Mouse (Mus musculus): ENCODE measurements around the gene D8Ertd738e. TPM values are rescaled to one million over a fixed set of nuclear protein-coding genes. Genes with fewer than 3 reads are reported as not detected.

The D8Ertd738e gene
- polyA plus RNA-seq, 1 experiment from 2014 or later = 388 TPM

DNA sequence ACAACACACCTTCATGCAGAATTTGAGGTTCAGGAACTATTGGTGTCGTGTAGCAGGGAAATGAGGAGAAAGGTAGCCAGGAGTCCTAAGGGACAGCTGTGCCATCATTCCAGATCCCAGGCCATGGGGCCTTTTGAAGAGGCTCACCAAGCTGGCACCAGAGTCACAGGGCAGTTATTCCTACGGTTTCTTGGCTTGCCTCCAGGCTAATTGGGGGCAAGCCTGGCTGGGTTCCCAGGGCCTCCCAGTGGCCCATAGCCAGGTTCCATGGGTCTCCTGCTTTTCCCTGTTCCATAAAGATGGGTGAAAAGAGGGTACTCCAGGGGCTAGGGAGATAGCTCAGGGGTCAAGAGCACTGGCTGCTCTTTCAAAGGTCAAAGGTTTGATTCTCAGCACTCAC is 7.7 kb downstream of the D8Ertd738e start:
- H3K4me1 ChIP-seq (ENCODE audit: control insufficient read depth, insufficient read depth, low read length) = no peaks in the 10 kb centered on the region
- no peak for ATAC-seq (ENCODE audit: low FRiP score, low TSS enrichment)

DNA sequence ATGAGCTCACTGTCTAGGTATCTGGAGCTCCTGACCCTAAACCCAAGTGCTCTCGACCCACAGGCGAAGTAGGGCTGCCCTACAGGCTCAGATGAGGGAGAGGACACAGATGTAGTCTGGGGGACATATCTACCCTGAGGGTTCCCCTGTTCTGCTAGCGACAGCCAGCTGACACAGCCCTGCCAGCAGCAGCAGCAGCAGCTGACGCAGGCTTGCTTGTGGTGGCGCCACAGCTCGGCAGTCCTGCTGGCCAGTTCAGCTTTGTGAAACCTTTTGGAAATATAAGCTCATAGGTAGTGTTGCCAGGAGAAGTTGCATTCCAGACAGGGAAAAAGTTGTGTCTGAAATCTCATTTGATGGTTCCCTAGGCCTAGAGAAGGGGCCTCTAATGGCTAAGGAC is 8.4 kb downstream of the D8Ertd738e start:
- Histone ChIP-seq H3K4me1 (ENCODE audit: control insufficient read depth, insufficient read depth, low read length) (peaks cover under 1% of the 10 kb centered on the region), H3K27ac (ENCODE audit: low read depth, low read length) (peak overlapping the region; percentile 30; the same call in 1 of the 2 replicates), H3K4me3 (ENCODE audit: low read length) (no peak overlapping the region), H3K27me3 (ENCODE audit: control insufficient read depth, insufficient read depth, low read length) (no peaks in the 10 kb centered on the region), H3K9ac (ENCODE audit: low read depth, low read length) (no peak overlapping the region), H3K36me3 (ENCODE audit: control insufficient read depth, insufficient read depth, low read length) (peaks cover 22% of the 10 kb centered on the region), H3K4me2 (replicated peaks; ENCODE audit: low read depth, low read length) (no peak overlapping the region), H3K9me3 (ENCODE audit: control insufficient read depth, low read length) (no peaks in the 10 kb centered on the region)
- no peak for ATAC-seq (ENCODE audit: low FRiP score, low TSS enrichment)
- WGBS = 59% methylated on average over 6 of the region's 6 CpGs

More for the DNA sequence above, 7.7 kb downstream of the D8Ertd738e start:
- Histone ChIP-seq H3K4me2 (replicated peaks; ENCODE audit: low read depth, low read length) (no peak overlapping the region), H3K36me3 (ENCODE audit: control insufficient read depth, insufficient read depth, low read length) (peaks cover 29% of the 10 kb centered on the region), H3K27ac (ENCODE audit: low read depth, low read length) (no peak overlapping the region), H3K27me3 (ENCODE audit: control insufficient read depth, insufficient read depth, low read length) (no peaks in the 10 kb centered on the region), H3K9ac (ENCODE audit: low read depth, low read length) (no peak overlapping the region), H3K9me3 (ENCODE audit: control insufficient read depth, low read length) (no peaks in the 10 kb centered on the region), H3K4me3 (ENCODE audit: low read length) (no peak overlapping the region)
- 74% methylated on average over 2 of the region's 2 CpGs for WGBS

- peak overlapping the region; percentile 94 for H3K4me3 ChIP-seq (ENCODE audit: low read length)
- 12% methylated on average over 19 of the region's 19 CpGs for WGBS
- no peaks in the 10 kb centered on the region for H3K9me3 ChIP-seq (ENCODE audit: control insufficient read depth, low read length)
- peaks cover 12% of the 10 kb centered on the region for H3K4me1 ChIP-seq (ENCODE audit: control insufficient read depth, insufficient read depth, low read length)
- peak overlapping the region; percentile 71 for H3K27ac ChIP-seq (ENCODE audit: low read depth, low read length)
- ATAC-seq (ENCODE audit: low FRiP score, low TSS enrichment) = peak; percentile 0; the same call in 1 of the 2 replicates
- H3K9ac ChIP-seq (ENCODE audit: low read depth, low read length) = peak overlapping the region; percentile 52
- H3K27me3 ChIP-seq (ENCODE audit: control insufficient read depth, insufficient read depth, low read length) = no peaks in the 10 kb centered on the region
- peak overlapping the region; percentile 53 for H3K4me2 ChIP-seq (replicated peaks; ENCODE audit: low read depth, low read length)
- H3K36me3 ChIP-seq (ENCODE audit: control insufficient read depth, insufficient read depth, low read length) = peaks cover 14% of the 10 kb centered on the region; the same call in 1 of the 2 replicates
Observed at GRCm38 (mm10) chr8:84237542-84238229, 11.8 kb downstream of the D8Ertd738e start.

DNA sequence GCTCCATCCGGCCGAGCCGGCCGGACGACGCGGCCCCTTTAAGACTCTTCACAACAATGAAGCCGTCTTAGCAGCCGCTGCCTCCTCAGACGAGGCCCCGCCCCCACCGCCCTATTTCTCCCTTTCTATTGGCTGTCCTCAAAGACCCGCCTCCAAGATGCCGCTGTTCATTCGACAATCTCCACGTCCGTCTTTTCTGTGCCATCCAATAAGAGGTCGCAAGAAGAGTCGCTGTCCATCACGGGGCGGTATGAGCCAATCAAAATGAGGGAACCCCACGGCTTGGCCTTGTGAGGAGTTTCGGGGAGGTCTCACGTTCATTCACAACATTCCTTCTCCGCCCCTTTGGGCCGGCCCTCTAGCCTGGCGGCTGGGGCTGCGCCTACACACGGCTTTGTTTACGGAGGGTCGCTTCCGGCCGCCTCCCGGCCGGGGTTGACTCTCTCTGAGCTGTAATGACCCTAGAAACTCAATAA is 12.5 kb downstream of the D8Ertd738e start, which contains the start of gene Zswim4:
Zswim4 (minus strand) TSS at position 58 of the 476 bp plus-strand sequence.
- WGBS = under 1% methylated on average over 35 of the region's 35 CpGs
- H3K4me2 ChIP-seq (replicated peaks; ENCODE audit: low read depth, low read length) = peak within 1 kb of the TSS; percentile 83
- peaks cover 12% of the 10 kb centered on the region for H3K4me1 ChIP-seq (ENCODE audit: control insufficient read depth, insufficient read depth, low read length)

GRCm38 (mm10) chr8:84236410-84236997 is 13.0 kb downstream of the D8Ertd738e start:
- WGBS = 1% methylated on average over 19 of the region's 30 CpGs
- H3K9me3 ChIP-seq (ENCODE audit: control insufficient read depth, low read length) = no peaks in the 10 kb centered on the region

More for the DNA sequence above, 12.5 kb downstream of the D8Ertd738e start, which contains the start of gene Zswim4:
- no peaks in the 10 kb centered on the region for H3K27me3 ChIP-seq (ENCODE audit: control insufficient read depth, insufficient read depth, low read length)
- ATAC-seq (ENCODE audit: low FRiP score, low TSS enrichment) = peak; percentile 98
- peak within 1 kb of the TSS; percentile 94 for H3K9ac ChIP-seq (ENCODE audit: low read depth, low read length)
- peaks cover 18% of the 10 kb centered on the region; the same call in 1 of the 2 replicates for H3K36me3 ChIP-seq (ENCODE audit: control insufficient read depth, insufficient read depth, low read length)
- H3K9me3 ChIP-seq (ENCODE audit: control insufficient read depth, low read length) = no peaks in the 10 kb centered on the region
- peak within 1 kb of the TSS; percentile 94 for H3K4me3 ChIP-seq (ENCODE audit: low read length)
- H3K27ac ChIP-seq (ENCODE audit: low read depth, low read length) = peak within 1 kb of the TSS; percentile 71

GRCm38 (mm10) chr8:84235746-84236409 is 13.6 kb downstream of the D8Ertd738e start:
- peaks cover 30% of the 10 kb centered on the region for H3K36me3 ChIP-seq (ENCODE audit: control insufficient read depth, insufficient read depth, low read length)
- peaks cover 12% of the 10 kb centered on the region for H3K4me1 ChIP-seq (ENCODE audit: control insufficient read depth, insufficient read depth, low read length)
- no peaks in the 10 kb centered on the region for H3K27me3 ChIP-seq (ENCODE audit: control insufficient read depth, insufficient read depth, low read length)
- no peak for ATAC-seq (ENCODE audit: low FRiP score, low TSS enrichment)
- H3K27ac ChIP-seq (ENCODE audit: low read depth, low read length) = peak overlapping the region; percentile 69; the same call in 1 of the 2 replicates
- WGBS = 11% methylated on average over 10 of the region's 10 CpGs
- peak overlapping the region; percentile 94 for H3K9ac ChIP-seq (ENCODE audit: low read depth, low read length)
- peak overlapping the region; percentile 94 for H3K4me3 ChIP-seq (ENCODE audit: low read length)
- peak overlapping the region; percentile 83 for H3K4me2 ChIP-seq (replicated peaks; ENCODE audit: low read depth, low read length)
- no peaks in the 10 kb centered on the region for H3K9me3 ChIP-seq (ENCODE audit: control insufficient read depth, low read length)

More at GRCm38 (mm10) chr8:84236410-84236997, 13.0 kb downstream of the D8Ertd738e start:
- Histone ChIP-seq H3K27ac (ENCODE audit: low read depth, low read length) (peak overlapping the region; percentile 69; the same call in 1 of the 2 replicates), H3K27me3 (ENCODE audit: control insufficient read depth, insufficient read depth, low read length) (no peaks in the 10 kb centered on the region), H3K36me3 (ENCODE audit: control insufficient read depth, insufficient read depth, low read length) (peaks cover 23% of the 10 kb centered on the region; the same call in 1 of the 2 replicates), H3K4me1 (ENCODE audit: control insufficient read depth, insufficient read depth, low read length) (peaks cover 12% of the 10 kb centered on the region), H3K9ac (ENCODE audit: low read depth, low read length) (peak overlapping the region; percentile 94), H3K4me2 (replicated peaks; ENCODE audit: low read depth, low read length) (peak overlapping the region; percentile 83), H3K4me3 (ENCODE audit: low read length) (peak overlapping the region; percentile 94)
- peak; percentile 40; the same call in 1 of the 2 replicates for ATAC-seq (ENCODE audit: low FRiP score, low TSS enrichment)

DNA sequence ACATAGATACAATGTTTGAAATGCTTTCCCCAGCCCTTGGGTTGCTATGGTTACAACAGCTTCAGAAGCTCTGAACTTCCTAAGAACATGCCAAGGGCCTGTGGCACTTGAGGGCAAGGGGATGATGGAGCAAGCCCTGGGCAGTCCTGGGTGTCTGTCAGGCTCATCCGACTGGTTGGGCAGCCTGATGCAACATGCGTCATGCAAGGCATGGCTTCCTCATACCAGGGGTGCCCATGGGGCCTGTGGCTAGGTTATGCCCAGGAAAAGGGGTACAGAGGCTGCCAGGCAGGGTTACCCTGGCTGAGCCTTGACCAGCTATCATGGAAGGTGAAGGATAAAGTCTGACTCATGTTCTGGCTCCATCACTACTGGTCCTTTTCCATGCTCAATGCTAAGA is 16.5 kb downstream of the D8Ertd738e start:
- 93% methylated on average over 2 of the region's 2 CpGs for WGBS
- no peak overlapping the region for H3K9ac ChIP-seq (ENCODE audit: low read depth, low read length)
- H3K4me1 ChIP-seq (ENCODE audit: control insufficient read depth, insufficient read depth, low read length) = peaks cover 12% of the 10 kb centered on the region
- H3K27me3 ChIP-seq (ENCODE audit: control insufficient read depth, insufficient read depth, low read length) = no peaks in the 10 kb centered on the region
- H3K4me3 ChIP-seq (ENCODE audit: low read length) = no peak overlapping the region
- peaks cover 56% of the 10 kb centered on the region for H3K36me3 ChIP-seq (ENCODE audit: control insufficient read depth, insufficient read depth, low read length)
- no peak overlapping the region for H3K27ac ChIP-seq (ENCODE audit: low read depth, low read length)
- ATAC-seq (ENCODE audit: low FRiP score, low TSS enrichment) = no peak
- H3K4me2 ChIP-seq (replicated peaks; ENCODE audit: low read depth, low read length) = no peak overlapping the region
- H3K9me3 ChIP-seq (ENCODE audit: control insufficient read depth, low read length) = no peaks in the 10 kb centered on the region

GRCm38 (mm10) chr8:84230735-84231134 is 18.8 kb downstream of the D8Ertd738e start:
- no peak overlapping the region for H3K4me2 ChIP-seq (replicated peaks; ENCODE audit: low read depth, low read length)
- H3K27me3 ChIP-seq (ENCODE audit: control insufficient read depth, insufficient read depth, low read length) = no peaks in the 10 kb centered on the region
- no peak overlapping the region for H3K9ac ChIP-seq (ENCODE audit: low read depth, low read length)
- no peak for ATAC-seq (ENCODE audit: low FRiP score, low TSS enrichment)
- 87% methylated on average over 17 of the region's 17 CpGs for WGBS
- peaks cover 7% of the 10 kb centered on the region for H3K4me1 ChIP-seq (ENCODE audit: control insufficient read depth, insufficient read depth, low read length)
- no peaks in the 10 kb centered on the region for H3K9me3 ChIP-seq (ENCODE audit: control insufficient read depth, low read length)
- no peak overlapping the region for H3K27ac ChIP-seq (ENCODE audit: low read depth, low read length)
- H3K4me3 ChIP-seq (ENCODE audit: low read length) = no peak overlapping the region
- peaks cover 79% of the 10 kb centered on the region for H3K36me3 ChIP-seq (ENCODE audit: control insufficient read depth, insufficient read depth, low read length)

Measured in kidney, embryonic 14.5 days (tissue).